ENCODE assay signal across 8 mouse cellular contexts in genomic region chr8:70897681-70898413, GRCm38 (mm10). TPM values are rescaled to one million over a fixed set of nuclear protein-coding genes. Genes with fewer than 3 reads are reported as not detected.
DNase-seq lines count a peak whose midpoint lies in the region; ATAC-seq lines count a peak whose summit lies in the region.

No protein-coding gene starts in this region.

- no peaks in the 10 kb centered on the region for H3K9me3 ChIP-seq in hindbrain, embryonic 14.5 days (ENCODE audit: control insufficient read depth, low read length)

- peak overlapping the region; percentile 80 for H3K27ac ChIP-seq in hindbrain, embryonic 14.5 days

- peaks cover 8% of the 10 kb centered on the region for H3K4me1 ChIP-seq in hindbrain, embryonic 14.5 days (replicated peaks; ENCODE audit: control insufficient read depth, insufficient read depth, low read length)

- H3K9ac ChIP-seq in hindbrain, embryonic 14.5 days = peak overlapping the region; percentile 69

- WGBS in hindbrain, embryonic 14.5 days = 1% methylated on average over 20 of the region's 20 CpGs

- H3K36me3 ChIP-seq in hindbrain, embryonic 14.5 days (replicated peaks; ENCODE audit: control insufficient read depth, insufficient read depth) = peaks cover 29% of the 10 kb centered on the region

- ATAC-seq in hindbrain, embryonic 14.5 days (ENCODE audit: low FRiP score) = peak; percentile 55

- H3K4me3 ChIP-seq in hindbrain, embryonic 14.5 days (replicated peaks; ENCODE audit: low read length) = peak overlapping the region; percentile 66

- peaks cover 23% of the 10 kb centered on the region for H3K27me3 ChIP-seq in hindbrain, embryonic 14.5 days (ENCODE audit: control insufficient read depth, insufficient read depth, low read length)

- DNase-seq in NIH3T3 (ENCODE audit: low read depth) = peak; percentile 87
- DNase-seq in cerebellum, adult 9-11 months = peak; percentile 89
- peak; percentile 80 to 88 for DNase-seq in frontal cortex, postnatal 25 days (ENCODE audit: low spot score in 2 of 2)
- peak; percentile 95 for DNase-seq in hindbrain, embryonic 14.5 days (ENCODE audit: low spot score)
- peak; percentile 80 to 92 for DNase-seq in layer of hippocampus, postnatal 25 days (ENCODE audit: extremely low spot score in 1 of 2, low spot score in 1 of 2)
- DNase-seq in lung, postnatal 14 days = peak; percentile 92
- peak; percentile 83 for DNase-seq in retina, postnatal 1 day
- peak; percentile 93 for DNase-seq in thymus, postnatal 4 days

- peak overlapping the region; percentile 79 for H3K4me2 ChIP-seq in hindbrain, embryonic 14.5 days (replicated peaks)

RNA-seq across cellular contexts. Expression of gene Rpl18a, which starts 0.6 kb away (rescaled TPM):
- 2,214 and 2,704 TPM in 2 replicates for polyA plus RNA-seq in hindbrain, embryonic 14.5 days (2014; fragmentation: Nextera tagmentation; extraction: Ambion mirVana)
- total RNA-seq in layer of hippocampus, postnatal 25 days (2021) = 100 to 1,000 TPM; 634 to 770 TPM

RNA-seq across cellular contexts. Expression of gene Slc5a5, which starts 5.3 kb away (rescaled TPM):
- 1.5 and 1.8 TPM in 2 replicates for polyA plus RNA-seq in hindbrain, embryonic 14.5 days (2014; fragmentation: Nextera tagmentation; extraction: Ambion mirVana)
- 10 to 100 TPM in 1 of 2 experiments, 1 to 10 TPM in 1; 6.9 to 10.5 TPM for total RNA-seq in layer of hippocampus, postnatal 25 days (2021)

RNA-seq across cellular contexts. Expression of gene Map1s, which starts 7.9 kb away (rescaled TPM):
- 49.6 and 51.4 TPM in 2 replicates for polyA plus RNA-seq in hindbrain, embryonic 14.5 days (2014; fragmentation: Nextera tagmentation; extraction: Ambion mirVana)
- total RNA-seq in layer of hippocampus, postnatal 25 days (2021) = 10 to 100 TPM; 87.7 to 94.2 TPM

RNA-seq across cellular contexts. Expression of gene Ccdc124, which starts 24.1 kb away (rescaled TPM):
- 155 and 158 TPM in 2 replicates for polyA plus RNA-seq in hindbrain, embryonic 14.5 days (2014; fragmentation: Nextera tagmentation; extraction: Ambion mirVana)
- total RNA-seq in layer of hippocampus, postnatal 25 days (2021) = 10 to 100 TPM; 92.7 to 95.6 TPM

RNA-seq across cellular contexts. Expression of gene Kcnn1, which starts 34.8 kb away (rescaled TPM):
- polyA plus RNA-seq in hindbrain, embryonic 14.5 days (2014; fragmentation: Nextera tagmentation; extraction: Ambion mirVana) = 10.0 and 14.3 TPM in 2 replicates
- total RNA-seq in layer of hippocampus, postnatal 25 days (2021) = 10 to 100 TPM; 19.4 to 22.4 TPM

Comparison
In these comparisons a context has a peak if more than half of its experiments do, and no peak if none do; other contexts are left out.
1. Peak in every context shown above with its lines: DNase-seq, ATAC-seq, H3K4me3 ChIP-seq and H3K27ac ChIP-seq.